Mouse (Mus musculus): ENCODE measurements at regions not wholly inside any gene's neighbourhood (a gene's known extent, or its start where the extent isn't known, plus 50 kb on each side); places are given as distances from the start of the nearest gene placed in this dataset.

- no peak overlapping the region for H3K4me3 ChIP-seq
- H3K9me3 ChIP-seq (replicated peaks) = no peaks in the 10 kb centered on the region
- H3K4me1 ChIP-seq (replicated peaks) = peaks cover 15% of the 10 kb centered on the region
- no peak overlapping the region for H3K27ac ChIP-seq
- H3K27me3 ChIP-seq = no peaks in the 10 kb centered on the region
- no peak for ATAC-seq (replicated peaks; ENCODE audit: insufficient number of reproducible peaks, insufficient read depth, low FRiP score, low read depth)
- no peaks in the 10 kb centered on the region for H3K36me3 ChIP-seq
- H3K9ac ChIP-seq = no peak overlapping the region
- H3K4me2 ChIP-seq = no peak overlapping the region
- 59% methylated on average over 6 of the region's 6 CpGs for WGBS
Measured at GRCm38 (mm10) chr1:191486766-191487165, 83.7 kb upstream of the Ppp2r5a start.

GRCm38 (mm10) chr1:191484726-191485425 is 81.8 kb upstream of the Ppp2r5a start:
- Histone ChIP-seq H3K9me3 (replicated peaks) (no peaks in the 10 kb centered on the region), H3K4me1 (replicated peaks) (peaks cover 16% of the 10 kb centered on the region), H3K36me3 (no peaks in the 10 kb centered on the region), H3K9ac (no peak overlapping the region), H3K4me2 (no peak overlapping the region), H3K27ac (no peak overlapping the region), H3K27me3 (no peaks in the 10 kb centered on the region), H3K4me3 (no peak overlapping the region)
- no peak for ATAC-seq (replicated peaks; ENCODE audit: insufficient number of reproducible peaks, insufficient read depth, low FRiP score, low read depth)
- WGBS = 79% methylated on average over 8 of the region's 8 CpGs

DNA sequence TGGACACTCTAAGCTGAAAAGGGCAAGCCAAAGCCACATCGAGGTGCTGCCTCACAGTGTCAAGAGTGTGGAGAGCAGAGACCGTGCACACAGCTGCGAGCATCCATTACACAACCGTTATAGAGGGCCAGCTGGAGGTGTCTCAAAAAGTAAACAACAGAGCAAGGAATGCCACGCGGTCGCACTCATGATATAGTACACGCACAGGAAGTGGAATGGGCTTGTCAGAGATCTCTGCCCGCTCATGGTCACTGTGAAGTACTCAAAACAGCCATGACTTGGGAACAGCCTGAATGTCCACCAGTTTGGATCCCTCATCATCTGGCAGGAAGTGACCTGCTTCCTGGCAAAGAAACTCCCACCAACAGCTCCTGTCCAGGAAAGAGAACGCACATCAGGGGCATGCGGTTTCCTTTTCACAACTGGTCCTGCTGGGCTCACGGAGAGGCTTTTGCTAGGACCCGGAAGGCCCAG is 76.9 kb upstream of the Ppp2r5a start:
- Histone ChIP-seq H3K4me1 (replicated peaks) (peaks cover 6% of the 10 kb centered on the region; the same call in 1 of the 2 replicates), H3K9ac (no peak overlapping the region), H3K27ac (peak overlapping the region; percentile 59), H3K36me3 (no peaks in the 10 kb centered on the region), H3K4me2 (no peak overlapping the region; the same call in 1 of the 2 replicates), H3K27me3 (no peaks in the 10 kb centered on the region), H3K9me3 (replicated peaks) (no peaks in the 10 kb centered on the region), H3K4me3 (no peak overlapping the region)
- peak; percentile 66 for ATAC-seq (replicated peaks; ENCODE audit: insufficient number of reproducible peaks, insufficient read depth, low FRiP score, low read depth)
- 55% methylated on average over 13 of the region's 13 CpGs for WGBS

GRCm38 (mm10) chr1:191472551-191472950 is 69.5 kb upstream of the Ppp2r5a start:
- ATAC-seq (replicated peaks; ENCODE audit: insufficient number of reproducible peaks, insufficient read depth, low FRiP score, low read depth) = no peak
- no peaks in the 10 kb centered on the region for H3K9me3 ChIP-seq (replicated peaks)
- no peak overlapping the region for H3K27ac ChIP-seq
- no peak overlapping the region for H3K9ac ChIP-seq
- H3K36me3 ChIP-seq = no peaks in the 10 kb centered on the region
- H3K4me2 ChIP-seq = no peak overlapping the region
- H3K4me3 ChIP-seq = no peak overlapping the region
- peaks cover 17% of the 10 kb centered on the region for H3K4me1 ChIP-seq (replicated peaks)
- no peaks in the 10 kb centered on the region for H3K27me3 ChIP-seq
- 82% methylated on average over 5 of the region's 5 CpGs for whole genome bisulfite sequencing

DNA sequence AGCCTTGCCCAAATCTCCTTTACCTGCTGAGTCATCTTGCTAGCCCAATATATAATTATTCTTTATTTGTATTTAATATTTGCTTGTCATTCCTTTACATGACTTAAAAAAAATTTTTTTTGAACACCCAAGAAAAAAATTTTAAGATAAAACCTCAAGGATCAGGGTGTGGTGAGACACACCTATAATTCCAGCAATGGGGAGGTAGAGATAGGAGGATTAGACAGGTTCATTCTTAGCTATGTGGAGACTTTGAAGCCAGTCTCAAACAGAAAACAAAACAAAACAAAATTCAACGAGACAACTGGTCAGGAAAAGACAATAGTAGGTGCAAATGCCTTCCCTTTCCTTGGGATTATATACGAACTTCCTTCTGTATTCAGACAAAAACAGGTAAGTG is 68.4 kb upstream of the Ppp2r5a start:
- Histone ChIP-seq H3K4me3 (no peak overlapping the region), H3K9me3 (replicated peaks) (no peaks in the 10 kb centered on the region), H3K9ac (no peak overlapping the region), H3K27me3 (no peaks in the 10 kb centered on the region), H3K4me1 (replicated peaks) (peaks cover 23% of the 10 kb centered on the region), H3K27ac (0 out of 2 replicates have a peak overlapping the region, but pooled peaks have one; percentile 4), H3K4me2 (no peak overlapping the region), H3K36me3 (no peaks in the 10 kb centered on the region)
- ATAC-seq (replicated peaks; ENCODE audit: insufficient number of reproducible peaks, insufficient read depth, low FRiP score, low read depth) = no peak
- 65% methylated on average over 2 of the region's 2 CpGs for WGBS

GRCm38 (mm10) chr1:191470190-191470985 is 67.3 kb upstream of the Ppp2r5a start:
- Histone ChIP-seq H3K4me2 (peak overlapping the region; percentile 11; the same call in 1 of the 2 replicates), H3K27ac (peak overlapping the region; percentile 63), H3K4me1 (replicated peaks) (peaks cover 29% of the 10 kb centered on the region), H3K36me3 (no peaks in the 10 kb centered on the region), H3K9ac (no peak overlapping the region), H3K4me3 (no peak overlapping the region), H3K9me3 (replicated peaks) (no peaks in the 10 kb centered on the region), H3K27me3 (no peaks in the 10 kb centered on the region)
- peak; percentile 71 for ATAC-seq (replicated peaks; ENCODE audit: insufficient number of reproducible peaks, insufficient read depth, low FRiP score, low read depth)
- 20% methylated on average over 13 of the region's 13 CpGs for WGBS

DNA sequence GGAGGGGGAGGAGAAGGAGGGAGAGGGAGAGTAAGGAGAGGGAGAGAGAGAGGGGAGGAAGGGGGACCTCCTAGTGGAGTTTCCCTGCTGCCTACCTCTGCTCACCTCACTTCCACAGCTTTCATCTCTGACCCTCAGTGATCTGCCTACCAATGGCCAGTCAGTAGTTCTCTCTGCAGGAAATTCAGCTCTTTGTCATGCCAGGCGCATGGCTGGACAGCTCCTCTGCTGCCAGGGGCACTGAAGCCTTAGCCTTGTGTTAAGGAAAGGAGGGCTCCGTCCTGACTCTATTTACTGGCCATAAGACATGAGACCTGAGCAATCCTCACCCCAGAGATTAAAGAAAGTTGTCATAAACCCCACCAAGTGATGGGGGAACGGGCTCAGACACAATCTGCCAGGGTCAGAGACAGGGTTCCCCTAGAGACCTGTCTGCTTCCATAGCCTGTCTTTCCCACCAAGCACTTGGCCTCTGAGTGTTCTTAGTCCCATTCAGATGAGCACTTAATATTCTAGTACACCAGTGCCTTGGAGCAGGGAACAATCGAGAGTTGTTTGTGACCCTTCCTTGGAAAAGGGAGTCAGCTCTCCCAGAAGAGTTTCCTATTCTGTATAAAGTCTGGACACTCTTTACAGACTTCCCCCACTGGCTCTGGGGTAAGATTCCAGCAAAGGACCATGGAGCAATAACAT is 65.9 kb upstream of the Ppp2r5a start:
- H3K9ac ChIP-seq = no peak overlapping the region
- no peaks in the 10 kb centered on the region for H3K27me3 ChIP-seq
- WGBS = 66% methylated on average over 4 of the region's 4 CpGs
- no peak overlapping the region for H3K4me2 ChIP-seq
- 0 out of 2 replicates have a peak overlapping the region, but pooled peaks have one; percentile 63 for H3K27ac ChIP-seq
- H3K4me1 ChIP-seq (replicated peaks) = peaks cover 38% of the 10 kb centered on the region
- no peak overlapping the region for H3K4me3 ChIP-seq
- no peaks in the 10 kb centered on the region for H3K9me3 ChIP-seq (replicated peaks)
- no peak for ATAC-seq (replicated peaks; ENCODE audit: insufficient number of reproducible peaks, insufficient read depth, low FRiP score, low read depth)
- H3K36me3 ChIP-seq = no peaks in the 10 kb centered on the region

DNA sequence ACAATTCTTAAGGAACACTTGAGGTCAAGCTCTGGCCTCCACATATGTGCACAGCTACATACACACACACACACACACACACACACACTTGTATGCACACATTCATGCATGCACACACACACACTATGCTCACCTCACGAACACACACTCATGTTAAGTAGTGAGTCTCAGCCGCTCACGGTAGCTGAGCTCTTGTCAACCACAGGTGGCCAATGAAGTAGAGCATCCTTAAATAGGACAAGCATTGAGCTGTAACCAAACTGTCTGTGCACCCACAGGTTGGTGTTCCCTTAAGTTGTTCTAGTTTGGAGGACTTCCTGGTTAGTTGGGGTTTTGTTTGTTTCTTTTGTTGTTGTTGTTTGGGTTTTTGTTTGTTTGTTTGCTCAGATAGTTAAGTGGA is 63.2 kb upstream of the Ppp2r5a start:
- no peak overlapping the region for H3K27ac ChIP-seq
- 83% methylated on average over 3 of the region's 3 CpGs for WGBS

DNA sequence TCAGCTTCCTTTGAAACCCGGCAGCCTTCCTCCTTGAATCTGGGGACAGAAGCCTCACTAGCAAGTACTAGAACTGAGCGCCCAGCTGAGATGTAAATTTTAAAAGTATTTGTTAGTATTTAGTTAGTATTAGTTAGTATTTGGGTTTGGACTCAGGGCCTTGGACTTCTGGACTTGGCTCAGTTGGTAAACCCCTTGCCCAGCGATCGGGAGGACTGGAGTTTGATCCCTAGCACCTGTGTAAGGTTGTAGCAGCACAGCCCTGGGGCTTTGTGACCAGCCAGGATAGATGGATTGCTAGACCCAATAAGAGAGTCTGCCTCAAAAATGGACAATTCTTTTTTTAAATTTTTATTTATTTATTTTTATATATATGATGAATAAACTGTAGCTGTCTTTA is 62.7 kb upstream of the Ppp2r5a start:
- ATAC-seq (replicated peaks; ENCODE audit: insufficient number of reproducible peaks, insufficient read depth, low FRiP score, low read depth) = no peak
- no peak overlapping the region for H3K4me2 ChIP-seq
- H3K9ac ChIP-seq = no peak overlapping the region
- peak overlapping the region; percentile 51; the same call in 1 of the 2 replicates for H3K27ac ChIP-seq
- 84% methylated on average over 4 of the region's 4 CpGs for WGBS
- H3K36me3 ChIP-seq = no peaks in the 10 kb centered on the region
- H3K4me1 ChIP-seq (replicated peaks) = peaks cover 54% of the 10 kb centered on the region
- H3K4me3 ChIP-seq = no peak overlapping the region
- no peaks in the 10 kb centered on the region for H3K27me3 ChIP-seq
- H3K9me3 ChIP-seq (replicated peaks) = no peaks in the 10 kb centered on the region

More for the DNA sequence above, 63.2 kb upstream of the Ppp2r5a start:
- Histone ChIP-seq H3K36me3 (no peaks in the 10 kb centered on the region), H3K4me2 (no peak overlapping the region), H3K27me3 (no peaks in the 10 kb centered on the region), H3K9me3 (replicated peaks) (no peaks in the 10 kb centered on the region), H3K4me1 (replicated peaks) (peaks cover 55% of the 10 kb centered on the region), H3K9ac (no peak overlapping the region), H3K4me3 (no peak overlapping the region)
- no peak for ATAC-seq (replicated peaks; ENCODE audit: insufficient number of reproducible peaks, insufficient read depth, low FRiP score, low read depth)

DNA sequence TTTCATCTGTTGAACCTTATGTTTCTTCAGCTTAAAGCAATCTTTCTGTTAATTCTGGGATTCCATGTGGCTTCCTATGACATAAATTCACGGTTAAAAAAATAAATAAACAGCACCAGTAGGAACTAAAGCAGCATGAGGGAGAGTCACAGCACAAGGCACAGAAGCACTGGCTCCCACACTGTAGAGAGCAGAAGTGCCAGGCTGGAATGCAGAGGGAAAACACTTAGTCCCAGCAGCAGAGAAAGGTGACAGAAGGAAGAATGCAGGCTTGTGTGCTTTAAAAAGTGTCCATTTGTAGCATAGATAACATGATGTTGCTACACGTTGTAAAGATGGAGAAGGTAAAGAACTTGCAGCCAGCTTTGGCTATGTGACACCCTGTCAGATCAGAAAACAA is 62.1 kb upstream of the Ppp2r5a start:
- Histone ChIP-seq H3K27me3 (no peaks in the 10 kb centered on the region), H3K4me3 (no peak overlapping the region), H3K4me1 (replicated peaks) (peaks cover 54% of the 10 kb centered on the region), H3K9ac (no peak overlapping the region), H3K9me3 (replicated peaks) (no peaks in the 10 kb centered on the region), H3K27ac (peak overlapping the region; percentile 51), H3K36me3 (no peaks in the 10 kb centered on the region), H3K4me2 (no peak overlapping the region)
- no peak for ATAC-seq (replicated peaks; ENCODE audit: insufficient number of reproducible peaks, insufficient read depth, low FRiP score, low read depth)
- 11% methylated on average over 2 of the region's 2 CpGs for WGBS

Data from heart, embryonic 15.5 days (tissue).